Mouse (Mus musculus): ENCODE measurements around the gene Ttc9c. TPM values are rescaled to one million over a fixed set of nuclear protein-coding genes. Genes with fewer than 3 reads are reported as not detected.

The Ttc9c gene
- polyA plus RNA-seq (2012) = 2.1 and 3.1 TPM in 2 replicates

GRCm38 (mm10) chr19:8818801-8819595 is at the start of gene Ttc9c:
Gene Ttc9c, minus strand, starts transcription at chr19:8819333.
- no peak for TF ChIP-seq GATA1 (IDR thresholded peaks at IDR 0.05; ENCODE audit: low read length)

GRCm38 (mm10) chr19:8864265-8864664 is 45.1 kb upstream of the Ttc9c start:
- TF ChIP-seq GATA1 (IDR thresholded peaks at IDR 0.05; ENCODE audit: low read length) = no peak

- TF ChIP-seq GATA1 (IDR thresholded peaks at IDR 0.05; ENCODE audit: low read length) = no peak
These were observed 39.9 kb upstream of the Ttc9c start for GRCm38 (mm10) chr19:8859018-8859417.

GRCm38 (mm10) chr19:8857689-8858088 is 38.6 kb upstream of the Ttc9c start:
- no peak for TF ChIP-seq GATA1 (IDR thresholded peaks at IDR 0.05; ENCODE audit: low read length)

- no peak for TF ChIP-seq GATA1 (IDR thresholded peaks at IDR 0.05; ENCODE audit: low read length)
These were observed 34.0 kb upstream of the Ttc9c start for GRCm38 (mm10) chr19:8853117-8853516.

- TF ChIP-seq GATA1 (IDR thresholded peaks at IDR 0.05; ENCODE audit: low read length) = no peak
These were observed 33.2 kb upstream of the Ttc9c start for GRCm38 (mm10) chr19:8852236-8852928.

GRCm38 (mm10) chr19:8851639-8852038 is 32.5 kb upstream of the Ttc9c start:
- no peak for TF ChIP-seq GATA1 (IDR thresholded peaks at IDR 0.05; ENCODE audit: low read length)

- TF ChIP-seq GATA1 (IDR thresholded peaks at IDR 0.05; ENCODE audit: low read length) = no peak
These were observed 31.3 kb upstream of the Ttc9c start, which contains the start of gene Lrrn4cl for GRCm38 (mm10) chr19:8850402-8850901. Gene Lrrn4cl, plus strand, starts transcription at chr19:8850768.

- TF ChIP-seq GATA1 (IDR thresholded peaks at IDR 0.05; ENCODE audit: low read length) = no peak
These were observed 29.2 kb upstream of the Ttc9c start for GRCm38 (mm10) chr19:8848356-8848755.

GRCm38 (mm10) chr19:8844371-8845129 is 25.4 kb upstream of the Ttc9c start:
- no peak for TF ChIP-seq GATA1 (IDR thresholded peaks at IDR 0.05; ENCODE audit: low read length)

- no peak for TF ChIP-seq GATA1 (IDR thresholded peaks at IDR 0.05; ENCODE audit: low read length)
These were observed 23.8 kb upstream of the Ttc9c start for GRCm38 (mm10) chr19:8842961-8843360.

- TF ChIP-seq GATA1 (IDR thresholded peaks at IDR 0.05; ENCODE audit: low read length) = no peak
These were observed 21.9 kb upstream of the Ttc9c start for GRCm38 (mm10) chr19:8841012-8841411.

GRCm38 (mm10) chr19:8839908-8840791 is 21.0 kb upstream of the Ttc9c start:
- TF ChIP-seq GATA1 (IDR thresholded peaks at IDR 0.05; ENCODE audit: low read length) = no peak

- TF ChIP-seq GATA1 (IDR thresholded peaks at IDR 0.05; ENCODE audit: low read length) = no peak
These were observed 20.2 kb upstream of the Ttc9c start, which contains the start of gene Gng3 for GRCm38 (mm10) chr19:8839103-8839907. Gene Gng3, minus strand, starts transcription at chr19:8839194.
